Mouse (Mus musculus) limb, embryonic 14.5 days (tissue): Measurements from ENCODE around the gene Snx1. TPM values are rescaled to one million over a fixed set of nuclear protein-coding genes. Genes with fewer than 3 reads are reported as not detected.

Experiments used
- ATAC-seq: fragments of 200-750 bp; cut with Nextera tagmentation; 2 replicates; pipeline ENCODE4 v1.8.0; 2017; ENCODE audit warnings: low read depth, moderate number of reproducible peaks, moderate TSS enrichment; ENCODE audit not compliant: low FRiP score
- DNase-seq: peaks from one replicate; pipeline ENCODE4 v3.0.0-alpha.2; 2015; ENCODE audit warnings: low spot score
- H3K27ac ChIP-seq: fragments of 300-500 bp; sonication (generic); replicated peaks from 2 replicates; pipeline ENCODE4 v1.5.1; 2014; ENCODE audit warnings: low read depth, mild to moderate bottlenecking, low read length, moderate library complexity, mixed read lengths
- H3K27me3 ChIP-seq: fragments of 300-500 bp; sonication (generic); 2 replicates; pipeline ENCODE4 v1.6.1; 2014; ENCODE audit warnings: low read length, mixed read lengths; ENCODE audit not compliant: control insufficient read depth, insufficient read depth
- H3K36me3 ChIP-seq: fragments of 300-500 bp; sonication (generic); 2 replicates; pipeline ENCODE4 v1.6.1; 2014; ENCODE audit warnings: mild to moderate bottlenecking, low read length, moderate library complexity, mixed read lengths; ENCODE audit not compliant: control insufficient read depth, insufficient read depth
- H3K4me1 ChIP-seq: fragments of 300-500 bp; sonication (generic); 2 replicates; pipeline ENCODE4 v1.6.1; 2014; ENCODE audit warnings: antibody characterized with exemption, low read length, mixed read lengths; ENCODE audit not compliant: control insufficient read depth, insufficient read depth
- H3K4me2 ChIP-seq: fragments of 300-500 bp; sonication (generic); replicated peaks from 2 replicates; pipeline ENCODE4 v1.6.1; 2014; ENCODE audit warnings: low read depth, mild to moderate bottlenecking, low read length, moderate library complexity; ENCODE audit not compliant: severe bottlenecking
- H3K4me3 ChIP-seq: fragments of 300-500 bp; sonication (generic); replicated peaks from 2 replicates; pipeline ENCODE4 v1.5.1; 2014; ENCODE audit warnings: low read length
- H3K9ac ChIP-seq: fragments of 300-500 bp; sonication (generic); 2 replicates; pipeline ENCODE4 v1.6.1; 2014; ENCODE audit warnings: mild to moderate bottlenecking, low read depth, low read length, moderate library complexity; ENCODE audit not compliant: severe bottlenecking
- H3K9me3 ChIP-seq: fragments of 300-500 bp; sonication (generic); 2 replicates; pipeline ENCODE4 v1.6.1; 2016; ENCODE audit warnings: low read length; ENCODE audit not compliant: control insufficient read depth
- POLR2A ChIP-seq: fragments of 200-500 bp; IDR thresholded peaks from 2 replicates; pipeline ENCODE4 v1.8.0; 2012; ENCODE audit warnings: inconsistent platforms, mild to moderate bottlenecking, moderate library complexity, borderline replicate concordance; ENCODE audit not compliant: insufficient read depth, insufficient read length; ENCODE audit errors: extremely low read depth
- WGBS: fragments of 180-500 bp; shearing (Covaris S2); extraction: QIAGEN DNeasy Blood & Tissue Kit; methylation state at CpG from one replicate; pipeline ENCODE4 v1.1.7; 2014; 5-methylcytosine and 5-hydroxymethylcytosine counted together
- polyA plus RNA-seq, 2 experiments: library from polyadenylated mRNA; depleted of rRNA in 1 of 2; stranded (reverse) in 1 of 2; unstranded in 1 of 2; fragments of >200 nt; fragmentation: Nextera tagmentation in 1 of 2; extraction: Ambion mirVana in 1 of 2; gene quantifications; 2 replicates each; pipeline versions ENCODE4 v1.2.1 to v1.2.3; 2012 to 2014

Gene Snx1
- polyA plus RNA-seq, 2 experiments, result 111 to 123 TPM

DNA sequence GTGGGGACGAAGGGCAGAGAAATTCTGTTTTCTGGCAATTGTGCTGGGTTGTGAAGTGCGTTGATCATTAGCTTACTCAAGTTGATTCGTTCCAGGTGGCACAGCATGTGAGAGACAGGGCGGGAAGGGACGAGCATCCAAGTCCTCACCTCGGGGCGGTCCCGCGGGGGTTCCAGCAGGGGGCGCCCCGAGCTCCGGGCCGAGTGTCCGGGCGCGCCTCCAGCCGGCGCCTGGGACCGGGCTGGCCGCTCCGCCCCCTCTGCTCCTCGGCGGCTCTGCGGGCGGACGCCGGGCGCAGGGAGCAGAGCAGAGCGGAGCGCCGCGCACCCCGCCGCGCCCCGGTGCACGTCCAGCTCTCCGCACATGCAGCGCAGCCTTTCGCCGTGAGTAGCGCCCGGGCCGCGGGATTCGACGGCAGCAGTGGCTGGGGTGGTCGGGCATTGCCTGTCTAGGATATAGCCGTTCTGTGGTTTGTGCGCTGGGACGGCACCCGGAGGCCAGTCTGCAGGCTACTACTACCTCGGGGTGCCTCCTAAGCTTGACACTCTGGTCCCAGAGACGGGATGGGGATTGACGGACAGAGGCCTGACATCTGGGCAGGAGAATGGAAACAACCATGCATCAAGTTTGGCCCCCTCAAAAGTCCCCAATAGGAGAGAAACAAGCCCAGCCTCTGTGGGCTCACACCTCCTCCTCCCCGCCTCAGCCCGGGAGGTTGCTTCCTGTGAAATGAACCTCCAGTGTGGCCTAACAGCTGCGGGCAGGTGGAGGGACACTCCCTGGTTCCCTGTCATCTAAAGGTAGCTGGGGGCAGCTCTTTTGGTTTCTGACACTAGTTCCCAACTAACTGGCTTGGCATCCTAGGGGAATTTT, 31.8 kb upstream of the Snx1 start, which contains the start of gene Dapk2:
Gene Dapk2 (plus strand): TSS at position 266 of the 873 bp plus-strand sequence.
- no peak within 1 kb of the TSS for H3K27ac ChIP-seq
- WGBS, result 2% methylated on average over 37 of the region's 58 CpGs
- no peak for TF ChIP-seq POLR2A

DNA sequence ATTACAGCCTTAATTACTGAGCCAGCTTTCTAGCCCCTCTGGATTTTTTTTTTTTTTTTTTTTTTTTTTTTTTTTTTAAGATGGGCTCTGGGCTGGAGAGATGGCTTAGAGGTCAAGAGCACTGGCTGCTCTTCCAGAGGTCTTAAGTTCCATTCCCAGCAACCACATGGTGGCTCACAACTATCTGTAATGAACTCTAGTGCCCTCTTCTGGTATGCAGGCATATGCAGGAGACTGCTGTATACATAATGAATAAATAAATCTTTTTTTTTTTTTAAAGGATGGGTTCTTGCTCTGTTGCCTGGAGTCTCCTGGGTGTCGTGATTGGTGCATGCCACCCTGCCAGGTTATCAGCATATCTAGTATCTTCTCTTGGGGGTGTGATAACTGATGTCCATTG, 29.1 kb upstream of the Snx1 start:
- no peak overlapping the region for H3K27ac ChIP-seq
- H3K4me1 ChIP-seq, result no peaks in the 10 kb centered on the region; the same call in 1 of the 2 replicates
- no peak overlapping the region for H3K4me2 ChIP-seq
- ATAC-seq, result no peak
- H3K9me3 ChIP-seq, result no peaks in the 10 kb centered on the region
- no peak for TF ChIP-seq POLR2A
- no peaks in the 10 kb centered on the region for H3K36me3 ChIP-seq
- 82% methylated on average over 1 of the region's 1 CpGs for WGBS
- no peak for DNase-seq
- H3K4me3 ChIP-seq, result no peak overlapping the region
- H3K9ac ChIP-seq, result no peak overlapping the region
- H3K27me3 ChIP-seq, result peaks cover 9% of the 10 kb centered on the region; the same call in 1 of the 2 replicates

More for the DNA sequence above, 31.8 kb upstream of the Snx1 start, which contains the start of gene Dapk2:
- H3K4me3 ChIP-seq, result peak within 1 kb of the TSS; percentile 43
- peak; percentile 64 for DNase-seq
- no peaks in the 10 kb centered on the region; the same call in 1 of the 2 replicates for H3K4me1 ChIP-seq
- peak; percentile 73 for ATAC-seq
- H3K27me3 ChIP-seq, result peaks cover 9% of the 10 kb centered on the region; the same call in 1 of the 2 replicates
- no peaks in the 10 kb centered on the region for H3K9me3 ChIP-seq
- H3K9ac ChIP-seq, result peak within 1 kb of the TSS; percentile 41
- peak within 1 kb of the TSS; percentile 65 for H3K4me2 ChIP-seq
- no peaks in the 10 kb centered on the region for H3K36me3 ChIP-seq

- Histone ChIP-seq H3K9me3 (no peaks in the 10 kb centered on the region), H3K4me3 (no peak overlapping the region), H3K4me2 (no peak overlapping the region), H3K9ac (no peak overlapping the region), H3K36me3 (no peaks in the 10 kb centered on the region), H3K27ac (no peak overlapping the region), H3K27me3 (peaks cover 9% of the 10 kb centered on the region; the same call in 1 of the 2 replicates), H3K4me1 (no peaks in the 10 kb centered on the region; the same call in 1 of the 2 replicates)
- ATAC-seq (no peak), DNase-seq (no peak)
- 88% methylated on average over 9 of the region's 9 CpGs for WGBS
- no peak for TF ChIP-seq POLR2A
Observed at GRCm38 (mm10) chr9:66154013-66154412, 27.6 kb upstream of the Snx1 start.

GRCm38 (mm10) chr9:66153594-66153993, 27.2 kb upstream of the Snx1 start:
- Histone ChIP-seq H3K27ac (no peak overlapping the region), H3K27me3 (peaks cover 9% of the 10 kb centered on the region; the same call in 1 of the 2 replicates), H3K9ac (no peak overlapping the region), H3K36me3 (no peaks in the 10 kb centered on the region), H3K9me3 (no peaks in the 10 kb centered on the region), H3K4me1 (no peaks in the 10 kb centered on the region; the same call in 1 of the 2 replicates), H3K4me3 (no peak overlapping the region), H3K4me2 (no peak overlapping the region)
- WGBS, result 90% methylated on average over 6 of the region's 6 CpGs
- DNase-seq (no peak), ATAC-seq (no peak)
- TF ChIP-seq POLR2A, result no peak

DNA sequence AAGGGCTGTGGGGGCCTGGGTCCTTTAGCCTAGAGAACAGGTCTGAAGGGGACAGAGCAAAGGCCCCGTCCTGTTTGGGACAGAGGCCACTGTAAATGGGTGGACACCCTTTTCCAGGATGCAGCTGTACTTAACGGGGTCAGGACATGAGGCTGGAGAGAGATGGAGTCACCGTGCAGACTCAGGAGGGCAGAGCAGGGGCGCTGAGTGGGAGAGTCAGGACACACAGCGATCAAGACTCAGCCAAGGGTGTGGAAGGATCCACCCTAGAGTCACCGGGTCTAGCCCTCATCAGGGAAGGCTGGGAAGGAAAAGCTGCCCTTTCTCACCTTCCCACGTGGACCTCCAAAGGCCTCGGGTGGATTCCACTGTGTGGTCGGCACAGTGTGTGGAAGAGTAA, 25.6 kb upstream of the Snx1 start:
- Histone ChIP-seq H3K4me3 (no peak overlapping the region), H3K4me1 (no peaks in the 10 kb centered on the region), H3K9ac (no peak overlapping the region), H3K36me3 (no peaks in the 10 kb centered on the region), H3K4me2 (no peak overlapping the region), H3K27me3 (no peaks in the 10 kb centered on the region), H3K27ac (no peak overlapping the region), H3K9me3 (no peaks in the 10 kb centered on the region)
- no peak for DNase-seq
- TF ChIP-seq POLR2A, result no peak
- no peak for ATAC-seq
- 63% methylated on average over 9 of the region's 9 CpGs for WGBS
